Mouse (Mus musculus): ENCODE measurements around the gene Mgea5.

Mgea5 gene

GRCm38 (mm10) chr19:45731658-45732057 lies 52.0 kb downstream of the Mgea5 start:
- DNase-seq (ENCODE audit: low spot score in 2 of 2): no peak

GRCm38 (mm10) chr19:45730042-45730441 lies 53.6 kb downstream of the Mgea5 start:
- no peak for DNase-seq (ENCODE audit: low spot score in 2 of 2)

GRCm38 (mm10) chr19:45727231-45727630 lies 56.4 kb downstream of the Mgea5 start:
- no peak for DNase-seq (ENCODE audit: low spot score in 2 of 2)

DNA sequence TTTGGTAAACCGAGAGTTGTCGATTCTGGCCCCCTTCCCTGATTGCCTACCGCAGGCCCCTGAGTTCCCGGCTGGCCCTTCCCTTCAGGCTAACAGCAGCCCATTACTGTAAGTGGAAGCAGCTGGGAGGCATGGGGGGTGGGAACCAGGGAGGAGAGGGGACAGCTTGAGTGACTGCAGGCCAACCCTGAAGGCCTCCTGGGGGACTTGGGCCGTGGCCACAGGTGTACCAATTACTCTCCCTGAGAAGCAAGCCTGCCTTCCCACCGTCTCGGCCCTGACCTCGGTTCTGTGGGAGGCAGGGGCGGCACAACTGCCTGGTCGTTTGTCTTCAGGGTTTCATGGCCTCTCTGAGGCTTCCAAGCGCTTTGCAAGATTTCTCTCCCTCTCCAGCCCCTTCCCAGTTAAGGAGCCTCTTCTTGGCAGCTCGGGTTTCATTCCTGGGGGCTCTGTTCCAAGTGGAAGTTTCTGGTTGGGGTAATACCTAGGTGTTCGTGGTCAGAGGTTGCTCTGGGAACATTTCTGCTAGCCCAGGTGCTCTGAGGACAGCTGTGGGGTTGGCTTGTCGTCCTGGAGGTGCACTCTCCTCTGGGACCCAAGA lies 57.9 kb downstream of the Mgea5 start:
- DNase-seq (ENCODE audit: low spot score in 2 of 2): no peak

- no peak for DNase-seq (ENCODE audit: low spot score in 2 of 2)
Measured at GRCm38 (mm10) chr19:45722188-45722587, 61.4 kb downstream of the Mgea5 start.

GRCm38 (mm10) chr19:45718286-45718685 lies 65.4 kb downstream of the Mgea5 start:
- no peak for DNase-seq (ENCODE audit: low spot score in 2 of 2)

GRCm38 (mm10) chr19:45717493-45718220 lies 66.0 kb downstream of the Mgea5 start:
- peak; percentile 24 to 28 for DNase-seq (ENCODE audit: low spot score in 2 of 2)

DNA sequence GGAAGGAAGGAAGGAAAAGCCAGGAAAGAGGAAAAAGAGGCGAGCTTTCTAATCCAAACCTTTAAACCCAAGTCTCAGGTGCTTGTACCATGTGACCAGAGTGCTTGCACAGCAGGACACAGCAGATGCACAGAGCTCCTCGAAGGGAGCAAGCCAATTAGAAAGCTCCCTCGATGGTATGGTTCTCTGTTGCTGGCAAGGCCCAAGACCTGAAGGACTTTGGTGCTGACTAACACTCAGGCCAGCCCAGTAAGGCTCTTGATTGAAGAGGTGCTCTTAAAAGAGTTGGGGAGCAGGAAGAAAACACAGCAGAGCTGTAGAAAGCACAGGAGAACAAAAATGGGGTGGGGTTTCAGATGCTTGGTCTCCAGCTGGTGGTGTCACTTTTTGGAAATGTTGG lies 74.9 kb downstream of the Mgea5 start:
- DNase-seq (ENCODE audit: low spot score in 2 of 2): no peak

Measured in heart, adult 9 months (tissue).